Mouse (Mus musculus) CH12.LX (cell line): ENCODE measurements around the gene Cd151. TPM values are rescaled to one million over a fixed set of nuclear protein-coding genes. Genes with fewer than 3 reads are reported as not detected.

Experiments
- DNase-seq: peaks from one replicate; pipeline ENCODE4 v3.0.0-alpha.2; 2013; ENCODE audit errors: extremely low read depth
- H3K27ac ChIP-seq: 2 replicates; pipeline ENCODE4 v1.5.1; 2012; ENCODE audit warnings: low read depth, mild to moderate bottlenecking, control low read depth, moderate library complexity; ENCODE audit not compliant: insufficient read depth
- H3K27me3 ChIP-seq: replicated peaks from 2 replicates; pipeline ENCODE3; 2012; ENCODE audit warnings: inconsistent platforms
- H3K36me3 ChIP-seq, 2 experiments: replicated peaks in 1 of 2; 2 replicates each; pipeline versions ENCODE3 to v1.6.1; 2012; ENCODE audit warnings: inconsistent platforms in 1 of 2, low read length in 1 of 2, mild to moderate bottlenecking in 1 of 2, mixed read lengths in 1 of 2, moderate library complexity in 1 of 2; ENCODE audit not compliant: control insufficient read depth in 1 of 2, insufficient read depth in 1 of 2
- H3K4me1 ChIP-seq, 2 experiments: 2 replicates each; pipeline ENCODE4 v1.6.1; 2012; ENCODE audit warnings: inconsistent platforms in 1 of 2, moderate library complexity in 1 of 2; ENCODE audit not compliant: insufficient read depth in 2 of 2, control insufficient read depth in 1 of 2
- H3K4me2 ChIP-seq: 2 replicates; pipeline ENCODE4 v1.6.1; 2012; ENCODE audit warnings: low read depth, mild to moderate bottlenecking, control low read depth; ENCODE audit not compliant: poor library complexity, insufficient read depth, severe bottlenecking
- H3K4me3 ChIP-seq, 3 experiments: fragments of 150-350 bp in 1 of 3; sonication (generic) in 1 of 3; replicated peaks in 1 of 3; 2 replicates each; pipeline versions ENCODE3 to v1.5.1; 2011 to 2012; ENCODE audit warnings: low read depth in 2 of 3, low read length in 2 of 3, mild to moderate bottlenecking in 2 of 3, moderate library complexity in 2 of 3, control low read depth in 1 of 3, improper control_type of control experiment in 1 of 3, inconsistent platforms in 1 of 3, mixed read lengths in 1 of 3; ENCODE audit not compliant: poor library complexity in 1 of 3
- H3K79me2 ChIP-seq: replicated peaks from 2 replicates; pipeline ENCODE4 v1.6.1; 2012; ENCODE audit warnings: mild to moderate bottlenecking, moderate library complexity; ENCODE audit not compliant: control insufficient read depth, poor library complexity, insufficient read depth, severe bottlenecking; ENCODE audit errors: extremely low read depth
- H3K9ac ChIP-seq: 2 replicates; pipeline ENCODE4 v1.6.1; 2012; ENCODE audit warnings: low read depth, mild to moderate bottlenecking, control low read depth, moderate library complexity; ENCODE audit not compliant: insufficient read depth
- H3K9me3 ChIP-seq: replicated peaks from 2 replicates; pipeline ENCODE3; 2012; ENCODE audit warnings: low read length, inconsistent platforms, mixed read lengths
- BHLHE40 ChIP-seq: IDR thresholded peaks from 2 replicates; pipeline ENCODE4 v1.6.1; 2011; ENCODE audit warnings: mild to moderate bottlenecking, low read depth, low read length, improper control_type of control experiment
- CHD2 ChIP-seq: IDR thresholded peaks from 2 replicates; pipeline ENCODE4 v1.6.1; 2011; ENCODE audit warnings: low read length, improper control_type of control experiment
- KAT2A ChIP-seq: IDR thresholded peaks from 2 replicates; pipeline ENCODE4 v1.6.1; 2012; ENCODE audit warnings: low read length, improper control_type of control experiment, inconsistent platforms; ENCODE audit not compliant: insufficient replicate concordance
- MAFK ChIP-seq: IDR thresholded peaks from 2 replicates; pipeline ENCODE4 v1.6.1; 2011; ENCODE audit warnings: low read length, improper control_type of control experiment; ENCODE audit not compliant: insufficient replicate concordance
- MAX ChIP-seq: IDR thresholded peaks from 2 replicates; pipeline ENCODE4 v1.6.1; 2011; ENCODE audit warnings: low read length, improper control_type of control experiment
- MEF2A ChIP-seq: IDR thresholded peaks from 2 replicates; pipeline ENCODE4 v1.6.1; 2014; ENCODE audit warnings: low read depth, mild to moderate bottlenecking, inconsistent platforms, low read length, improper control_type of control experiment, borderline replicate concordance
- MXI1 ChIP-seq: IDR thresholded peaks from 2 replicates; pipeline ENCODE4 v1.6.1; 2011; ENCODE audit warnings: mild to moderate bottlenecking, low read depth, low read length, improper control_type of control experiment
- POLR2AphosphoS2 ChIP-seq: IDR thresholded peaks from 2 replicates; pipeline ENCODE4 v1.6.1; 2011; ENCODE audit warnings: low read depth, low read length, improper control_type of control experiment
- TBP ChIP-seq: conservative IDR thresholded peaks from 2 replicates; pipeline ENCODE4 v1.6.1; 2011; ENCODE audit warnings: low read depth, low read length, improper control_type of control experiment
- UBTF ChIP-seq: IDR thresholded peaks from 2 replicates; pipeline ENCODE4 v1.6.1; 2012; ENCODE audit warnings: low read depth, mild to moderate bottlenecking, inconsistent platforms, low read length, improper control_type of control experiment, moderate library complexity
- USF1 ChIP-seq: IDR thresholded peaks from 2 replicates; pipeline ENCODE4 v1.6.1; 2014; ENCODE audit warnings: low read depth, mild to moderate bottlenecking, inconsistent platforms, low read length, improper control_type of control experiment
- USF2 ChIP-seq: conservative IDR thresholded peaks from 2 replicates; pipeline ENCODE4 v1.6.1; 2011; ENCODE audit warnings: low read depth, low read length, improper control_type of control experiment
- ZC3H11A ChIP-seq: IDR thresholded peaks from 2 replicates; pipeline ENCODE4 v1.6.1; 2012; ENCODE audit warnings: low read depth, mild to moderate bottlenecking, inconsistent platforms, low read length, improper control_type of control experiment
- ZKSCAN1 ChIP-seq: IDR thresholded peaks from 2 replicates; pipeline ENCODE4 v1.6.1; 2012; ENCODE audit warnings: low read depth, inconsistent platforms, low read length, improper control_type of control experiment, borderline replicate concordance
- dilution Hi-C: fragments of 300-500 bp; cut with MboI; formaldehyde crosslinking; loops from 2 replicates; pipeline ENCODE4 v1.14.3; 2020; ENCODE audit warnings: low sequenced_read_pairs; ENCODE audit not compliant: extremely low pct_unique_long_range_greater_than_20kb, extremely low pct_ligation_motif_present
- in situ Hi-C: fragments of 300-500 bp; cut with MboI; formaldehyde crosslinking; loops from 3 replicates; pipeline ENCODE4 v1.14.3; 2019; ENCODE audit warnings: low sequenced_read_pairs, low pct_ligation_motif_present, low pct_unique_long_range_greater_than_20kb, mixed read lengths
- polyA plus RNA-seq: library from polyadenylated mRNA; unstranded; fragments of >175 nt; gene quantifications from 2 replicates; pipeline ENCODE4 v1.2.1, GENCODE M21; 2012; ENCODE audit warnings: low read depth; ENCODE audit not compliant: insufficient read length
- total RNA-seq, 2 experiments: library from RNA; depleted of rRNA; stranded (reverse); fragments of 300-350 nt in 1 of 2; fragments of >200 nt in 1 of 2; gene quantifications; 2 replicates each; pipeline ENCODE4 v1.2.3; 2012 to 2014

The Cd151 gene
- total and polyA plus RNA-seq, 3 experiments: 10.6 to 21.1 (median 14.9) TPM

DNA sequence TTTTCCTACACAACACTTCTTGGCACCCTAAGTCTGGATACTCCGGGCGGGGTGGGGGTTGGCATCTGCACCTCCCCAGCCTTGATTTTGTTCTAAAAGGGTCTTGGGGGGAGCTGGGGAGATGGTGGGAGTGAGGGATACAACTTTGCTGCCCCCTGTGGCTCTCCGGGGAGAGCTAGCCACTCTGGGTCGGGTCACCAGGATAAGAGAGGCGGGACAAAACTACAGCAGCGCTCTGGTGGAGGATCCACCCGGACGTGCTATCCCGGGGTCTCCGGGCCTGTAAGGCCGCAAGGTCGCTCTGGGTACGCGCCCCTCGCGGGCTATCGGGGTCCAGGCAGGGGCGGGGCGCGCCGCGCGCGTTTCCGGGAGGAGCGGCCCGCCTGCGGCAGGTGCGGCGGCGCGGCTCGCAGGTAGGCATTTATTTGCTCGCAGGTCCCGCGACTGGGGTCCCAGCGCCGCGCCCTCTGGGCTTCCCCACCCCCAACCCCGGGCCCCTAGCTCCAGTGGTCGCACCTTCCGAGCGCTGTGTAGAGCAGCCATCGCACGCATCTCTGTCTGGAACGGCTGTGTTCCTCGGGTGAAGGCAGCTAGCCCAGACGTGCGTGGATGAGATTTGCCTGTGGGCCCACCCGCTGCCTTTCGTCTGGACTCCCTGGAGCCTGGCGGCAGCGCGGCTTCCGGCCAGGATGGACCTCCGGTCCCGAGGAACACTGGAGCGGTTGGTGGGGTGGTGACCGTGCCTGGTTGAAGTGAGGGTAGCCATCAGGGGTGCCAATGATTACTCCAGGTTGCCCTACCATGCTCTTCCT, 5.5 kb upstream of the Cd151 start:
- H3K9ac ChIP-seq: no peak overlapping the region
- in situ Hi-C loops: no loop called here

DNA sequence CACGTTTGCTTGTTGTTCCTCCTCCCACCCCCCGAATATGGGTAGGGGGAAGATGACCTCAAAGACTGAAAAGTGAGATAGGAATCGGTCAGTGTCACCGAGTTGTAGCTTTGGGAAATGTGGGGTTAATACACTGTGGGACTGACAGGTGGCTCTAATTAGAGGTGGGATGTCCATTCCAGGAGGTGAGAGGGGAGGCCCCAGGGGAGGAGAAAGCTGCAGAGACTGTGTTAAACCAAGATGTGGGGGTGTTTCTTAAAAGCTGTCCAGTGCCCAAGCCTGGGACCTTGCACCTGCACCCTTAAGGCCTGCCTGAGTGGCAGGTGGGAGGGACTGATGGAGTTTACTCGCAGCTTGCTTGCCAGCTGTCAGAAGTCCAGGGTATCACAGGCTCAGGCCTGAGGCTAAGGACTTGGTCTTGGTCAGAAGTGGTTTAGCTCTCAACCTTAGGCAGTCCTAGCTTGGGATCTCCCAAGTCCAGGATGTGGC, 4.8 kb upstream of the Cd151 start:
- H3K4me3 ChIP-seq: no peak overlapping the region
- dilution Hi-C loops (no loop called here), in situ Hi-C loops (no loop called here)
- no peak for DNase-seq
- no peaks in the 10 kb centered on the region for H3K79me2 ChIP-seq
- TF ChIP-seq MEF2A (no peak), UBTF (no peak), MXI1 (no peak), MAFK (no peak), TBP (no peak), MAX (no peak), POLR2AphosphoS2 (no peak), ZC3H11A (no peak)
- H3K27ac ChIP-seq: no peak overlapping the region
- no peak overlapping the region for H3K9ac ChIP-seq
- peaks cover 4 to 25% of the 10 kb centered on the region in 2 experiments for H3K4me1 ChIP-seq
- H3K4me2 ChIP-seq: no peak overlapping the region
- H3K36me3 ChIP-seq: peaks cover 22 to 35% of the 10 kb centered on the region in 2 experiments
- H3K27me3 ChIP-seq: no peaks in the 10 kb centered on the region
- no peaks in the 10 kb centered on the region for H3K9me3 ChIP-seq

More for the DNA sequence above, 5.5 kb upstream of the Cd151 start:
- Histone ChIP-seq H3K9me3 (no peaks in the 10 kb centered on the region), H3K4me3 (no peak overlapping the region), H3K4me1 (peaks cover 5 to 24% of the 10 kb centered on the region in 2 experiments), H3K27ac (no peak overlapping the region), H3K4me2 (no peak overlapping the region), H3K27me3 (no peaks in the 10 kb centered on the region), H3K79me2 (no peaks in the 10 kb centered on the region), H3K36me3 (peaks cover 22 to 42% of the 10 kb centered on the region in 2 experiments)
- TF ChIP-seq ZC3H11A: no peak
- TF ChIP-seq BHLHE40: no peak
- no peak for TF ChIP-seq USF1
- TF ChIP-seq ZKSCAN1: no peak
- TF ChIP-seq CHD2: no peak
- TF ChIP-seq USF2: no peak
- no peak for TF ChIP-seq KAT2A
- no peak for DNase-seq
- dilution Hi-C loops: no loop called here
